Mouse (Mus musculus) lung, embryonic 14.5 days (tissue): ENCODE data around the gene Ppm1j. TPM values are rescaled to one million over a fixed set of nuclear protein-coding genes. Genes with fewer than 3 reads are reported as not detected.
"Not testable (repeated sequence)": the region's sequence is repeated elsewhere in the genome, so short reads cannot be mapped to it uniquely, and the experiment has no call there.

Source experiments
- ATAC-seq: fragments of 200-750 bp; cut with Nextera tagmentation; 2 replicates; pipeline ENCODE4 v1.8.0; 2017; ENCODE audit warnings: mild to moderate bottlenecking, moderate TSS enrichment, moderate library complexity; ENCODE audit not compliant: insufficient read depth
- DNase-seq: peaks from one replicate; pipeline ENCODE4 v3.0.0-alpha.2; 2015
- H3K27ac ChIP-seq: fragments of 300-500 bp; sonication (generic); 2 replicates; pipeline ENCODE4 v1.5.1; 2014; ENCODE audit warnings: low read depth, mild to moderate bottlenecking, moderate library complexity
- H3K27me3 ChIP-seq: fragments of 300-500 bp; sonication (generic); 2 replicates; pipeline ENCODE4 v1.6.1; 2014; ENCODE audit warnings: low read length, control low read depth; ENCODE audit not compliant: insufficient read depth
- H3K36me3 ChIP-seq: fragments of 300-500 bp; sonication (generic); 2 replicates; pipeline ENCODE4 v1.6.1; 2014; ENCODE audit warnings: control low read depth; ENCODE audit not compliant: insufficient read depth
- H3K4me1 ChIP-seq: fragments of 300-500 bp; sonication (generic); 2 replicates; pipeline ENCODE4 v1.6.1; 2014; ENCODE audit warnings: antibody characterized with exemption, control low read depth; ENCODE audit not compliant: insufficient read depth
- H3K4me2 ChIP-seq: fragments of 300-500 bp; sonication (generic); 2 replicates; pipeline ENCODE4 v1.6.1; 2014; ENCODE audit warnings: mild to moderate bottlenecking
- H3K4me3 ChIP-seq: fragments of 300-500 bp; sonication (generic); 2 replicates; pipeline ENCODE4 v1.5.1; 2014; ENCODE audit warnings: low read depth, low read length
- H3K9ac ChIP-seq: fragments of 300-500 bp; sonication (generic); 2 replicates; pipeline ENCODE4 v1.6.1; 2014
- H3K9me3 ChIP-seq: fragments of 300-500 bp; sonication (generic); 2 replicates; pipeline ENCODE4 v1.6.1; 2016; ENCODE audit warnings: low read depth, low read length, control low read depth
- CTCF ChIP-seq: IDR thresholded peaks from 2 replicates; pipeline ENCODE4 v1.5.1; 2016; ENCODE audit warnings: antibody characterized with exemption, low read depth
- WGBS: fragments of 180-500 bp; shearing (Covaris S2); extraction: QIAGEN DNeasy Blood & Tissue Kit; methylation state at CpG from one replicate; pipeline ENCODE4 v1.1.7; 2014; 5-methylcytosine and 5-hydroxymethylcytosine counted together
- polyA plus RNA-seq: library from polyadenylated mRNA; unstranded; fragments of >200 nt; fragmentation: Nextera tagmentation; extraction: Ambion mirVana; gene quantifications from 2 replicates; pipeline ENCODE4 v1.2.1, GENCODE M21; 2014

Ppm1j gene
- polyA plus RNA-seq, 1 experiment from 2014 or later, result 3.7 TPM

DNA sequence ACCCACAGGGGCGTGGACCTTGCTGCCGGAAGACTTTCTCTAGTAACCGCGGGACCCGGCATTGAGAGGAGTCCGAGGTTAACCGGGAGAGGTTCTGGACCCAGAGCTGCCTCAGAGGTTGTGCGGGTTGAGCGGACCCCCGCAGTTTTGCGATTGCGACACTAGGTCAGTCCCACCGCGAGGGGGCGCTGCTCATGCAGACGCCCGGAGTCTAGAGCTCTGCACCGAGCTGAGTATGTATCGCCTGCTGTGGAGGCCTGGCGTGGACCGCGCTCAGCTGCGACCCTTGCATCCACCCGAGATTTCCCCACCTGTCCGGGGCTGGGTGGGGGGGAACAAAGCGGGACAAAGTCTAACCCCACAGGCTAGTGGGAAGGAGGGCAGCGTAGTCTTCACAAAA, 22.4 kb upstream of the Ppm1j start:
- ATAC-seq (peak; percentile 94), DNase-seq (peak; percentile 90)
- Histone ChIP-seq H3K4me2 (peak overlapping the region; percentile 61), H3K27me3 (peaks cover 10% of the 10 kb centered on the region; the same call in 1 of the 2 replicates), H3K4me3 (peak overlapping the region; percentile 32), H3K9ac (peak overlapping the region; percentile 56), H3K36me3 (no peaks in the 10 kb centered on the region), H3K4me1 (no peaks in the 10 kb centered on the region), H3K27ac (no peak overlapping the region), H3K9me3 (no peaks in the 10 kb centered on the region)
- peak; percentile 85 for TF ChIP-seq CTCF
- 4% methylated on average over 27 of the region's 27 CpGs for WGBS

DNA sequence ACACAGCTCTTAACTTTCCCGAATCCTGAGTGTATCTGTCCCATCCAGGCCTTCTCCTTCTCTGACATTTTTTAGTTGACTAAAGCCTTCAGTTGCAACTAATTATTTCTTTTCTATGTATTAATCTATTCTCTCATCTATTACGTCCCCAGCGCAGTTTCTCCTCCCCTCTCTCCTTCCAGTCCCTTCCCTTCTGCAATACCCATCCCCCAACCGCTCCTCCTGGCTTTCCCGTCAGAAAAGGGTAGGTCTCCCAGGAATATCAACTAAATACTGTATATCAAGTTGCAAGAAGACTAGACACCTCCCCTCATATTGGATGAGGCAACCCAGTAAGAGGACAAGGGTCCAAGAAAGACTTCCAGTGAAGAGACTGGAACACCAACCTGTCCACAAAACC, 22.0 kb upstream of the Ppm1j start:
- H3K36me3 ChIP-seq, result no peaks in the 10 kb centered on the region
- ATAC-seq, result no peak
- H3K9me3 ChIP-seq, result no peaks in the 10 kb centered on the region
- WGBS, result 13% methylated on average over 5 of the region's 5 CpGs
- no peaks in the 10 kb centered on the region for H3K4me1 ChIP-seq
- H3K27ac ChIP-seq, result no peak overlapping the region
- peak; percentile 7 for DNase-seq
- no peak for TF ChIP-seq CTCF
- peaks cover 8% of the 10 kb centered on the region; the same call in 1 of the 2 replicates for H3K27me3 ChIP-seq
- peak overlapping the region; percentile 32 for H3K4me3 ChIP-seq
- H3K4me2 ChIP-seq, result peak overlapping the region; percentile 61
- H3K9ac ChIP-seq, result peak overlapping the region; percentile 56

DNA sequence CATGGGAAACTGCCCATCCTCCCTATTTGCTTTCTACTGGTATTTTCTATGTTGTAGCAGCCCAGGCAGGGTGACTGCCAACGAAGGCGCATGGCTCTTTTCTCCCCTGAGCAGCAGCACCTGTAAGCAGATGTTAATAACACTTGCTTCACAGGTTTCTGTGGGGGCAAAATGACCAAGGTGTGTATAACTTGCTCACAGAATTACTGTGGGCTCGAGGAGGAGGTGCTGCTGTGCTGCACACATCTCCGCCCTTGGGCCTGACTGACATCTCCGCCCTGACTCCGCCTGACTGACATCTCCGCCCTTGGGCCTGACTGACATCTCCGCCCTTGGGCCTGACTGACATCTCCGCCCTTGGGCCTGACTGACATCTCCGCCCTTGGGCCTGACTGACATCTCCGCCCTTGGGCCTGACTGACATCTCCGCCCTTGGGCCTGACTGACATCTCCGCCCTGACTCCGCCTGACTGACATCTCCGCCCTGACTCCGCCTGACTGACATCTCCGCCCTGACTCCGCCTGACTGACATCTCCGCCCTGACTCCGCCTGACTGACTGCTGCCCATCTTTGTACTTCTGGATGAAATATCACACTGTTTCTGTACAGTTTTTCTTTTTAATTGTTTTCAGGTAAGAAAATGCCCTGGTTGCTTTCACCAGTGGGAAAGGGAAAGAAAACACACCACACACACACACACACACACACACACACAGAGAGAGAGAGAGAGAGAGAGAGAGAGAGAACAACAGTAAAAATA, 18.6 kb upstream of the Ppm1j start:
- H3K27me3 ChIP-seq, ATAC-seq, DNase-seq, H3K9ac ChIP-seq, H3K4me2 ChIP-seq, H3K27ac ChIP-seq, H3K9me3 ChIP-seq, H3K4me3 ChIP-seq, H3K4me1 ChIP-seq, H3K36me3 ChIP-seq: not testable (repeated sequence)
- 23% methylated on average over 19 of the region's 20 CpGs for whole genome bisulfite sequencing

DNA sequence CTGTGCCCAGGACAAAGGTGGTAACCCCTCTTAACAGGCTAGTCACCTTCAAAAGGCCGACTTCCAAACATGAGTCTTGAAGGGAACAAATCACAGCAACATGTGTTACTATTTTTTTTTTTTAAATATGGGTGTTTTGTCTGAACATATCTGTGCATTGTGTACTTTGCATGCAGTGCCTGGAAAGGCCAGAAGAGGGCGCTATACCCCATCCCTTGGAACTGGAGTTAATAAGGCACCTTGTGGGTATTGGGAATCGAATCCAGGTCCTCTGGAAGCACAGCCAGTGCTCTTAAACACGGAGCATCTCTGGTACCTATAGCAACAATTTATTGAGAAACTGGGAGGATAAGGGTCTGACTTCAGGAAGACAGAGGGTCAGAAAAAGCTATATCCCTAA, 15.8 kb upstream of the Ppm1j start:
- WGBS, result 19% methylated on average over 4 of the region's 4 CpGs
- TF ChIP-seq CTCF, result peak; percentile 66
- no peaks in the 10 kb centered on the region for H3K36me3 ChIP-seq
- H3K9me3 ChIP-seq, result no peaks in the 10 kb centered on the region
- DNase-seq (peak; percentile 50), ATAC-seq (no peak)
- H3K27ac ChIP-seq, result no peak overlapping the region
- no peaks in the 10 kb centered on the region; the same call in 1 of the 2 replicates for H3K27me3 ChIP-seq
- no peaks in the 10 kb centered on the region for H3K4me1 ChIP-seq
- H3K9ac ChIP-seq, result no peak overlapping the region
- H3K4me3 ChIP-seq, result no peak overlapping the region
- H3K4me2 ChIP-seq, result no peak overlapping the region

DNA sequence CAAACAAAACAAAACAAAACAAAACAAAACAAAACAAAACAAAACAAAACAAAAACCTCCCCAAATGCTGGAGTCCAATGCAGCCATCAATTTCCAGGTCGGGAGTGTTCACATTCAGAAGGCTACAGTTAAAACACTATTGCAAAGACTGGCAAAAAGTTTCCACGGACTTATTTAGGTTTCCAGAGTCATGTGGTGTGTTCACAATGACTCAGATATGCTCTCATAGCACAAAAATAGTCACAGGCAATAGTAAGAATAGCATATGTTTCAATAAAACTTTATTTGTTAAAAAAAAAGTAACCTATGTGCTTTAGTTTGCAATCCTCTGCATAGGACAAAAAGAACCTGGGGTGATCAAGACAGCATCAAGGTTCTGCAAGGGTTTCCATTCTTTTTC, 13.7 kb upstream of the Ppm1j start:
- Histone ChIP-seq H3K4me2 (no peak overlapping the region), H3K9ac (no peak overlapping the region), H3K4me3 (no peak overlapping the region), H3K9me3 (no peaks in the 10 kb centered on the region), H3K27me3 (no peaks in the 10 kb centered on the region; the same call in 1 of the 2 replicates), H3K27ac (no peak overlapping the region), H3K36me3 (no peaks in the 10 kb centered on the region), H3K4me1 (no peaks in the 10 kb centered on the region)
- TF ChIP-seq CTCF, result no peak
- ATAC-seq (no peak), DNase-seq (no peak)
- WGBS, result 60% methylated on average over 2 of the region's 2 CpGs

DNA sequence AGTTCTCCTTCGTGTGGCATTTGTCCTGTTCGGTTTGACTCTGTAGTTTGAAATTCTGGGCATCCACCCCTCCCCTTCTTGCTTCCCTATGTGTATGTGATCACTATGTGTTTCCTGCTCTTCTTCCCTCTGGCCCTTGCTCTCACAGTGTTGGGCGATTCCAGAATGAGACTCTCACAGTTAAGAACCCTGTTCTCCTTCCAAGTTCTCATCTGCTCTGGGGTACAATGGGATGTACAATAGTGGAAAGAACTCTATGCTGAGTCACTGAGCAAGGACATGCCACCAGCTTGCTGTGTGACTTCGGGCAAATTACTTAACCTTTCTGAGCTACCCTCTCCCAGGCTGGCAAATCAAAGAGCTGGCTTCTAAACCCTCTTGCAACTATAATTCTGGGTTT, 13.1 kb upstream of the Ppm1j start:
- Histone ChIP-seq H3K36me3 (no peaks in the 10 kb centered on the region), H3K9me3 (no peaks in the 10 kb centered on the region), H3K4me3 (no peak overlapping the region), H3K27ac (no peak overlapping the region), H3K4me2 (no peak overlapping the region), H3K27me3 (no peaks in the 10 kb centered on the region; the same call in 1 of the 2 replicates), H3K9ac (no peak overlapping the region), H3K4me1 (no peaks in the 10 kb centered on the region)
- no peak for DNase-seq
- WGBS, result 68% methylated on average over 4 of the region's 4 CpGs
- ATAC-seq, result no peak
- no peak for TF ChIP-seq CTCF

DNA sequence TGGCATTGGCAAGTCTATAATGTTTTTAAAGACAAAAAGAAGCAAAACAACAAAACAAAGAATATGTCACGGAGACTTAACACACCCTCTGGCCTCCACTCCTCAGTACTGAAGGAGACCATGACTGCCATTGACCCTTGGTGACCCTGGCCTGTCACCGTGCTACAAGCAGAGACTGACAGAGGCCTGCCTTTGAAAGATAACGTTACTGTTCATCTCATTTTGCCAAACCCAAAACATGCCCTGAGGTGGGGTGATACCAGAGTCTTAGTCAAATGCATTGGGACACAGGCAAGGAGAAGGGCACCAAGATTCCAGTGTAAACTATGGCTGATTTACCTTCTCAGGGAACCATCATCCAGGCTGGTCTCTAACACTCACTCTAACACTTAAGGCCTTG, 11.7 kb upstream of the Ppm1j start:
- Histone ChIP-seq H3K4me2 (no peak overlapping the region), H3K9me3 (no peaks in the 10 kb centered on the region), H3K36me3 (no peaks in the 10 kb centered on the region), H3K4me1 (no peaks in the 10 kb centered on the region), H3K27ac (no peak overlapping the region), H3K27me3 (no peaks in the 10 kb centered on the region; the same call in 1 of the 2 replicates), H3K4me3 (no peak overlapping the region), H3K9ac (no peak overlapping the region)
- WGBS, result 49% methylated on average over 3 of the region's 3 CpGs
- DNase-seq, result no peak
- TF ChIP-seq CTCF, result no peak
- no peak for ATAC-seq
